Mouse (Mus musculus): ENCODE measurements around the gene Sumo2. TPM values are rescaled to one million over a fixed set of nuclear protein-coding genes. Genes with fewer than 3 reads are reported as not detected.

Gene Sumo2
- polyA plus RNA-seq (2012; rRNA removed; ENCODE audit: low replicate concordance), result 4.9 and 7.1 TPM in 2 replicates

GRCm38 (mm10) chr11:115536038-115536681, at the start of gene Sumo2:
TSS of gene Sumo2 (minus strand) at chr11:115536276.

GRCm38 (mm10) chr11:115564064-115564809, 28.2 kb upstream of the Sumo2 start, which contains the start of gene Nup85:
TSS of gene Nup85 (plus strand) at chr11:115564434.

GRCm38 (mm10) chr11:115514238-115514663, 21.8 kb downstream of the Sumo2 start, which contains the start of gene Jpt1:
TSS of gene Jpt1 (minus strand) at chr11:115514387.

GRCm38 (mm10) chr11:115491356-115492083, 44.6 kb downstream of the Sumo2 start, which contains the start of gene Nt5c:
TSS of gene Nt5c (minus strand) at chr11:115491862.

GRCm38 (mm10) chr11:115475025-115475757, 60.9 kb downstream of the Sumo2 start, which contains the start of gene Armc7:
TSS of gene Armc7 (plus strand) at chr11:115475667.

Other genes with a start within 250 kb of the Sumo2 start
- gene Fads6, start 238.6 kb downstream of the Sumo2 start, polyA plus RNA-seq (2012; rRNA removed; ENCODE audit: low replicate concordance), result 0.69 and 2.5 TPM in 2 replicates
- gene Otop2, start 229.1 kb downstream of the Sumo2 start, polyA plus RNA-seq (2012; rRNA removed; ENCODE audit: low replicate concordance), result 0.07 and 1.7 TPM in 2 replicates
- 0.15 and 0.17 TPM in 2 replicates for gene Ush1g, start 214.2 kb downstream of the Sumo2 start, polyA plus RNA-seq (2012; rRNA removed; ENCODE audit: low replicate concordance)
- 12.8 and 196 TPM in 2 replicates for gene Otop3, start 201.5 kb downstream of the Sumo2 start, polyA plus RNA-seq (2012; rRNA removed; ENCODE audit: low replicate concordance)
- gene Hid1, start 168.5 kb downstream of the Sumo2 start, polyA plus RNA-seq (2012; rRNA removed; ENCODE audit: low replicate concordance), result 19.3 and 54.9 TPM in 2 replicates
- 3.3 and 4.8 TPM in 2 replicates for gene Cdr2l, start 154.4 kb downstream of the Sumo2 start, polyA plus RNA-seq (2012; rRNA removed; ENCODE audit: low replicate concordance)
- 53.6 and 65.8 TPM in 2 replicates for gene Mrpl58, start 132.5 kb downstream of the Sumo2 start, polyA plus RNA-seq (2012; rRNA removed; ENCODE audit: low replicate concordance)
- gene Atp5h, start 116.3 kb downstream of the Sumo2 start, polyA plus RNA-seq (2012; rRNA removed; ENCODE audit: low replicate concordance), result 23.6 and 30.4 TPM in 2 replicates
- gene Kctd2, start 116.1 kb downstream of the Sumo2 start, polyA plus RNA-seq (2012; rRNA removed; ENCODE audit: low replicate concordance), result 16.2 and 31.2 TPM in 2 replicates
- 9.0 and 13.0 TPM in 2 replicates for gene Trim80, start 95.7 kb downstream of the Sumo2 start, polyA plus RNA-seq (2012; rRNA removed; ENCODE audit: low replicate concordance)
- gene Slc16a5, start 73.8 kb downstream of the Sumo2 start, polyA plus RNA-seq (2012; rRNA removed; ENCODE audit: low replicate concordance), result 137 and 218 TPM in 2 replicates
- 17.0 and 21.2 TPM in 2 replicates for gene Armc7, start 60.6 kb downstream of the Sumo2 start, polyA plus RNA-seq (2012; rRNA removed; ENCODE audit: low replicate concordance)
- gene Nt5c, start 44.4 kb downstream of the Sumo2 start, polyA plus RNA-seq (2012; rRNA removed; ENCODE audit: low replicate concordance), result 74.7 and 121 TPM in 2 replicates
- gene Jpt1, start 21.9 kb downstream of the Sumo2 start, polyA plus RNA-seq (2012; rRNA removed; ENCODE audit: low replicate concordance), result 285 and 464 TPM in 2 replicates
- gene Nup85, start 28.2 kb upstream of the Sumo2 start, polyA plus RNA-seq (2012; rRNA removed; ENCODE audit: low replicate concordance), result 12.0 and 19.6 TPM in 2 replicates
- gene Mrps7, start 67.6 kb upstream of the Sumo2 start, polyA plus RNA-seq (2012; rRNA removed; ENCODE audit: low replicate concordance), result 11.1 and 12.3 TPM in 2 replicates
- 15.5 and 28.9 TPM in 2 replicates for gene Gga3, start 67.8 kb upstream of the Sumo2 start, polyA plus RNA-seq (2012; rRNA removed; ENCODE audit: low replicate concordance)
- gene Mif4gd, start 76.7 kb upstream of the Sumo2 start, polyA plus RNA-seq (2012; rRNA removed; ENCODE audit: low replicate concordance), result 58.2 and 91.8 TPM in 2 replicates
- 18.3 and 22.2 TPM in 2 replicates for gene Slc25a19, start 92.0 kb upstream of the Sumo2 start, polyA plus RNA-seq (2012; rRNA removed; ENCODE audit: low replicate concordance)
- 25.3 and 37.6 TPM in 2 replicates for gene Grb2, start 172.3 kb upstream of the Sumo2 start, polyA plus RNA-seq (2012; rRNA removed; ENCODE audit: low replicate concordance)
- gene Tmem94, start 229.2 kb upstream of the Sumo2 start, polyA plus RNA-seq (2012; rRNA removed; ENCODE audit: low replicate concordance), result 87.6 and 103 TPM in 2 replicates